Mouse (Mus musculus): Measurements from ENCODE around the gene Ttpal. TPM values are rescaled to one million over a fixed set of nuclear protein-coding genes. Genes with fewer than 3 reads are reported as not detected.
"Not testable (repeated sequence)": the region's sequence is repeated elsewhere in the genome, so short reads cannot be mapped to it uniquely, and the experiment has no call there.

The Ttpal gene
- polyA plus RNA-seq, 1 experiment from 2014 or later, result 36.9 TPM

DNA sequence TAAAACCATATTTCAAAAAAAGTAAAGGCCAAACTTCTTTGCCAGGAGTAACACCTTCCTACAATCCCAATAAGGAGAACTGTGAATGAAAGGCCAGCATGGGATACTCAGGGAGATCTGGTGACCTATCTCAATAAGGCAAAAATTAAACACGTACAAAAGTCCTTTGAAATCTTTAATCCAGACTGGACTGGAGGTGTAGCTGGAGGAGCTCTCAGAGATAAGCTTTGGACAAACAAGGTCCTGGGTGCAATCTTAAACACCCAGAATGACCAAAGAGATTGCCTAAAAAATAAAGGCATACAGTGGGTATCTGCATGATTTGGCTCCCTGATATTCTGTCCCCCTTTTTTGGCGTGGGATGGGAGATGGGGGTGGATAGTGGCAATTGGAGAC lies 41.5 kb downstream of the Ttpal start:
- DNase-seq (ENCODE audit: low spot score), result no peak
- Histone ChIP-seq H3K9me3 (no peaks in the 10 kb centered on the region), H3K4me3 (peak overlapping the region; percentile 77), H3K27me3 (ENCODE audit: insufficient read depth, poor library complexity, severe bottlenecking) (no peaks in the 10 kb centered on the region), H3K4me1 (replicated peaks) (peaks cover 28% of the 10 kb centered on the region), H3K27ac (peak overlapping the region; percentile 96), H3K36me3 (peaks cover 24% of the 10 kb centered on the region)
- WGBS, result 86% methylated on average over 2 of the region's 2 CpGs

GRCm38 (mm10) chr2:163644047-163644446 lies 41.9 kb downstream of the Ttpal start:
- no peaks in the 10 kb centered on the region for H3K27me3 ChIP-seq (ENCODE audit: insufficient read depth, poor library complexity, severe bottlenecking)
- H3K9me3 ChIP-seq, result no peaks in the 10 kb centered on the region
- peak overlapping the region; percentile 77 for H3K4me3 ChIP-seq
- H3K4me1 ChIP-seq (replicated peaks), result peaks cover 28% of the 10 kb centered on the region
- DNase-seq (ENCODE audit: low spot score), result no peak
- 14% methylated on average over 4 of the region's 4 CpGs for WGBS
- H3K36me3 ChIP-seq, result peaks cover 21% of the 10 kb centered on the region
- peak overlapping the region; percentile 96 for H3K27ac ChIP-seq

DNA sequence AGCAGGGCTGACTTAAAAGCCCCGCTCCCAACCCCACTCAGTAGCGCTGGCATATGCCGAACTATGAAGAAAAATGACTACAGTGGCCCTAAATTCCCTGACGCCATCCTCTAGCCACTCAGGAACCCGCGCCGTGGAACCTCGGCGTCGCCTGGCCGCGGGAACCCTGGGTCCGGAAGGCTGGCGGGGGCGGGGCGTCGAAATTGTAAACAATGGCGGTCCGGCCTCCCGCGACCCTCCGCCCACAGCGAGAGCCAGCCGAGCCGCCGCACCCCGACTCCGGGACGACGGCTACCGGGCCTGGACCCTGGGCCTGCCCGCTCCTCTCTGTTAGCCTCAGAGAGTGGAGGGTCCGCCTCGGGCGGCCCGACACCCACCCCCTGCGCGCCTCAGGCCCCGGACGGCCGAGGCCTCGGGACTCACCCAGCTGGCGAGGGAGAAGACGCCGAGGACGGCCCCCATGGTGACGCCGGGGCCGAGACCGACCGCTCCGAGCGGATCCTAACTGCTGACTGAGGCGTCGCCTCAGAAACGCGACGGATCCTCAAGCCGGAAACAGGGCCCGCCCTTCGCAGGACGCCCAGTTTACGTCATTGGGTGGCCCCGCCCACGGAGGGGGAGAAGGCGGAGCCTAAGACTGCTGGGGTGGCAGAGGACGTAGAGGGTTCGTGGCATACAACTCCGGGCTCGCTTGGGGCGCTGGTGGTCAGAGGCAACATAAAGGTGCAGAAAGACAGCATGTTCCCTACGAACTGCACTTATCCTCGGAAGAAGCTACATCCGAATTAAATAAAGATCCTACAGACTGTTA lies 42.7 kb downstream of the Ttpal start, which contains the start of gene Serinc3:
Gene Serinc3, minus strand, starts transcription at position 557 of the 811 bp plus-strand sequence.
- WGBS, result under 1% methylated on average over 74 of the region's 74 CpGs
- peaks cover 28% of the 10 kb centered on the region for H3K4me1 ChIP-seq (replicated peaks)
- H3K4me3 ChIP-seq, result peak within 1 kb of the TSS; percentile 77
- H3K27me3 ChIP-seq (ENCODE audit: insufficient read depth, poor library complexity, severe bottlenecking), result no peaks in the 10 kb centered on the region
- peak within 1 kb of the TSS; percentile 96 for H3K27ac ChIP-seq
- peak; percentile 99 for DNase-seq (ENCODE audit: low spot score)
- peaks cover 21% of the 10 kb centered on the region for H3K36me3 ChIP-seq
- no peaks in the 10 kb centered on the region for H3K9me3 ChIP-seq

- peaks cover 16% of the 10 kb centered on the region for H3K36me3 ChIP-seq
- no peak for DNase-seq (ENCODE audit: low spot score)
- peaks cover 28% of the 10 kb centered on the region for H3K4me1 ChIP-seq (replicated peaks)
- peak overlapping the region; percentile 96 for H3K27ac ChIP-seq
- peaks cover 9% of the 10 kb centered on the region for H3K9me3 ChIP-seq
- WGBS, result 81% methylated on average over 11 of the region's 11 CpGs
- no peaks in the 10 kb centered on the region for H3K27me3 ChIP-seq (ENCODE audit: insufficient read depth, poor library complexity, severe bottlenecking)
- peak overlapping the region; percentile 77; the same call in 1 of the 2 replicates for H3K4me3 ChIP-seq
Observed at GRCm38 (mm10) chr2:163645700-163646460, 43.8 kb downstream of the Ttpal start.

DNA sequence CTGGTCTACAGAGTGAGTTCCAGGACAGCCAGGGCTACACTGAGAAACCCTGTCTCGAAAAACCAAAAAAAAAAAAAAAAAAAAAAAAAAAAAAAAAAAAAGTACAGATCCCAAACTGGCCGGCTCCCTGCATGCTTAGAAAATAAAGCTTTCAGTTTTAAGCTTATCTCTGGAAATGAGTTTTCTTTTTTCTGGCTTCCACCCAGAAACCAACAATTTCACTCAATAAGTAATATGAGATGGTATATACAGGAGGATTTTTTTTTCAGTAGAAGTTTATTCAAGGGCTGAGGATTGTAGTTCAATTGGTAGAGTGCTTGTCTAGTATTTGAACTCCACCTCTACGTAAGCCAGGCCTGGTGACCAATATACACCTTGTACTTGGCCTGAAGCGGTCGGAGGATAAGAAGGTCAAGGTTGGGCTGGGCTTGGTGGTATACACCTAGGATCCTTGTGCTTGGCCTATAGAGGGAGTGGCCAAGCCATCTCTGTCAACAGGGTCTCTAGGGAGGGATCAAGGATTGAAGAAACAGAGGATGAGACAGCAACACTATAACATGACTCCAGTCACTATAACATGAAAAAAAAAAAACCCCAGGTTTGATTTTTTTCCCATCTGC lies 44.5 kb downstream of the Ttpal start:
- DNase-seq (ENCODE audit: low spot score), result no peak
- WGBS, result 94% methylated on average over 5 of the region's 5 CpGs
- Histone ChIP-seq H3K4me3 (no peak overlapping the region), H3K27ac (no peak overlapping the region), H3K36me3 (peaks cover 9% of the 10 kb centered on the region), H3K4me1 (replicated peaks) (peaks cover 27% of the 10 kb centered on the region), H3K27me3 (ENCODE audit: insufficient read depth, poor library complexity, severe bottlenecking) (no peaks in the 10 kb centered on the region), H3K9me3 (peaks cover 11% of the 10 kb centered on the region)

DNA sequence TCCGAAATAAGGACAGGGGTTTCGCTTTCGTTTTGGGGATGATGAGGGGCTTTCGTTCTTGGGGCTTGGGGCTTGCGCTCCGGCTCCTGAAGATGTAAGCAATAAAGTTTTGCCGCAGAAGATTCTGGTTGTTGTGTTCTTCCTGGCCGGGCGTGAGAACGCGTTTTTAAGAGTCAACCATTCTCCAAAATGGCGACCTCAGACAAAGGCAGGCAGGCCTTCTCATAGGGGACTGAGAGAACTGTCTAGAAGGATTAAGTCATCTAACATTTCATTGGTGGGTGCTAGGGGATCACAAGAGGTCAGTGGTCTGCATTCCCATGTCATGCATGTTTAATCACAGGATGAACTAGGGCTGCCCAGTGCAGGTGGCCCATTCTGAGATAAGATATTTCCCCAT lies 53.6 kb downstream of the Ttpal start:
- H3K27ac ChIP-seq; H3K4me3 ChIP-seq; H3K36me3 ChIP-seq; H3K27me3 ChIP-seq (ENCODE audit: insufficient read depth, poor library complexity, severe bottlenecking); DNase-seq (ENCODE audit: low spot score); H3K9me3 ChIP-seq: not testable (repeated sequence)
- WGBS, result 95% methylated on average over 9 of the region's 12 CpGs
- H3K4me1 ChIP-seq (replicated peaks), result peaks cover 19% of the 10 kb centered on the region

GRCm38 (mm10) chr2:163657486-163657885 lies 55.4 kb downstream of the Ttpal start:
- Histone ChIP-seq H3K9me3 (no peaks in the 10 kb centered on the region), H3K27ac (no peak overlapping the region), H3K4me1 (replicated peaks) (peaks cover 37% of the 10 kb centered on the region), H3K36me3 (no peaks in the 10 kb centered on the region), H3K27me3 (ENCODE audit: insufficient read depth, poor library complexity, severe bottlenecking) (no peaks in the 10 kb centered on the region), H3K4me3 (no peak overlapping the region)
- DNase-seq (ENCODE audit: low spot score), result no peak
- WGBS, result 82% methylated on average over 2 of the region's 2 CpGs

- Histone ChIP-seq H3K27ac (peak within 1 kb of the TSS; percentile 95), H3K27me3 (ENCODE audit: insufficient read depth, poor library complexity, severe bottlenecking) (no peaks in the 10 kb centered on the region)
- DNase-seq (ENCODE audit: low spot score), result peak; percentile 89
Observed at GRCm38 (mm10) chr2:163657975-163658886, 56.1 kb downstream of the Ttpal start, which contains the start of gene Pkig. Gene Pkig, plus strand, starts transcription at chr2:163658386.

DNA sequence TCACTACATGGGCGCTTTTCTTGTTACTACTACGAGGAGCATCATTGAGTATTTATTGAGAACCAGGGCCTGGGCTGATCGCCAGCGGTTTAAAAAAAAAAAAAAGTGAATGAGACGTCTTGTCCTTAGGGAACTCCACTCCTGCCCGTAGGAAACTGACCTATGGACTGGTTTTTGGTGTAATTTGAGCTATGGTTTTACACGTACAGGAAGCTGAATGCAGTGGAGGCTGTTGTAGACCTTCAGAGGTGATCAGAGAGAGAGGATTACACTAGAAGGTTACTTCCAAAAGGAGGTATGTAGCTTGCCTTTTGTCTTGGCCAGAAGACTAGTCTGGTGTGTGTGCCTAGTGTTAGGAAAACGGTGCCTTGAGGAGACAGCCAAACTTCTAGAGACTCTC lies 56.8 kb downstream of the Ttpal start:
- 1% methylated on average over 8 of the region's 8 CpGs for WGBS
- Histone ChIP-seq H3K36me3 (peaks cover 2% of the 10 kb centered on the region), H3K4me1 (replicated peaks) (peaks cover 39% of the 10 kb centered on the region), H3K27me3 (ENCODE audit: insufficient read depth, poor library complexity, severe bottlenecking) (no peaks in the 10 kb centered on the region), H3K27ac (peak overlapping the region; percentile 95), H3K4me3 (peak overlapping the region; percentile 68), H3K9me3 (no peaks in the 10 kb centered on the region)
- DNase-seq (ENCODE audit: low spot score), result peak; percentile 40

More at GRCm38 (mm10) chr2:163657975-163658886, 56.1 kb downstream of the Ttpal start, which contains the start of gene Pkig:
- peaks cover 39% of the 10 kb centered on the region for H3K4me1 ChIP-seq (replicated peaks)
- WGBS, result under 1% methylated on average over 71 of the region's 71 CpGs
- H3K36me3 ChIP-seq, result no peaks in the 10 kb centered on the region
- peak within 1 kb of the TSS; percentile 68 for H3K4me3 ChIP-seq
- no peaks in the 10 kb centered on the region for H3K9me3 ChIP-seq

DNA sequence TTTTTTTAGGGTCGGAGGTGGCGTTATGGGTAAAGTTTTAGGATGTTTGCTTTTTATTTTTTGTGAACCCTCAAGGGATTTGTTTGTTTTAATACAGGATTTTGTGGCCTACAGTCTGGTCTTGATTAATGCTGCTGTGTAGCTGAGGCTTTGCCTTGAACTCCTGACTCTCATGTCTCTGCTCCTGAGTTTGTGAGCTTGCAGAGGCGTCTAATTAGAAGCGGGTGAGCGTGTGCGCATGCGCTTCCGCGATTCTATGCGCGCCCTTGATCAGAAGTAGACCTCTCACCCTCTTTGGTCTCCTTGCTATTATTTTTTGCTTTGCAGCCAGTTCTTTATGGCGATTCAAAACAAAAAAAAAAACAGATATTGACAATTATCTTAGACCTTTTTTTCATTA lies 57.3 kb downstream of the Ttpal start:
- 77% methylated on average over 12 of the region's 12 CpGs for WGBS
- no peak for DNase-seq (ENCODE audit: low spot score)

DNA sequence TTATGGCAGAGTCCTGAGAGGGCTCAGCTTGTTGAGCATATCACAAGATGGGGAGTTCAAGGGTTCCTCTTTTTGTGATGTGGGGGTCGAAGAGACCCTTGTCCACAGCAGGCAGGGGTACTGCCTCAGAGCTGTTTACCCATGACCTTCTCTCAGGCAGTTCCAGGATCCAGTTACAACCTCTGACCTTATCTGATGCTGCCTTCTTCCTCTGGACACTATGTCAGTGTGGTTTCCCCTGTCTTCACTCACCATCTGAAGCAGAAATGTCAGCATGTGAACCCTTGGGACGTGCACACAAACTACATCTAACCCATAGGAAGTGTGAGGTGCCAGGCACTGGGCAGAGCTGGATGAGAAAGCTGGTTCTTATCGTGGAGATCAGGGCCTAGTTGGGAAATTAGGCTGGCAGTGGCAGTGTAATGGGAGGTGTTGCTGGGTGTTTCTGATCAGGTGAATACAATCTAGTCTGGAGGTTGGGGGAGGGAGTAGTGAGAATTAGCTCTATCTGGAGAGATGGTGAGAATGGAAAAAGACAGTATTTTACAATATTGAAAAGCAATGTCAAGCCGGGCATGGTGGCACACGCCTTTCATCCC lies 58.1 kb downstream of the Ttpal start:
- peaks cover 10% of the 10 kb centered on the region for H3K36me3 ChIP-seq
- no peak for DNase-seq (ENCODE audit: low spot score)
- 77% methylated on average over 5 of the region's 5 CpGs for WGBS
- no peaks in the 10 kb centered on the region for H3K9me3 ChIP-seq
- H3K4me1 ChIP-seq (replicated peaks), result peaks cover 39% of the 10 kb centered on the region
- no peak overlapping the region for H3K27ac ChIP-seq
- H3K4me3 ChIP-seq, result no peak overlapping the region
- H3K27me3 ChIP-seq (ENCODE audit: insufficient read depth, poor library complexity, severe bottlenecking), result no peaks in the 10 kb centered on the region

More for the DNA sequence above, 57.3 kb downstream of the Ttpal start:
- H3K9me3 ChIP-seq, result no peaks in the 10 kb centered on the region
- H3K27me3 ChIP-seq (ENCODE audit: insufficient read depth, poor library complexity, severe bottlenecking), result no peaks in the 10 kb centered on the region
- peak overlapping the region; percentile 95; the same call in 1 of the 2 replicates for H3K27ac ChIP-seq
- H3K4me1 ChIP-seq (replicated peaks), result peaks cover 39% of the 10 kb centered on the region
- H3K36me3 ChIP-seq, result peaks cover 7% of the 10 kb centered on the region
- H3K4me3 ChIP-seq, result peak overlapping the region; percentile 68

Data from hindbrain, embryonic 10.5 days (tissue).